Mouse (Mus musculus): ENCODE measurements at regions not wholly inside any gene's neighbourhood (a gene's known extent, or its start where the extent isn't known, plus 50 kb on each side); places are given as distances from the start of the nearest gene placed in this dataset.
"Not testable (repeated sequence)": the region's sequence is repeated elsewhere in the genome, so short reads cannot be mapped to it uniquely, and the experiment has no call there.

GRCm38 (mm10) chr8:57383746-57384320 lies 63.0 kb downstream of the Hand2 start:
- no peak overlapping the region for H3K27ac ChIP-seq
- H3K36me3 ChIP-seq (ENCODE audit: insufficient read depth, low read length), result no peaks in the 10 kb centered on the region
- H3K9me3 ChIP-seq (replicated peaks; ENCODE audit: low read length), result no peaks in the 10 kb centered on the region
- H3K27me3 ChIP-seq (ENCODE audit: insufficient read depth, low read length), result no peaks in the 10 kb centered on the region
- DNase-seq (ENCODE audit: low spot score) (peak; percentile 68), ATAC-seq (replicated peaks; ENCODE audit: low FRiP score, low read depth) (no peak)
- H3K4me2 ChIP-seq (ENCODE audit: low read length), result no peak overlapping the region
- H3K4me1 ChIP-seq (replicated peaks; ENCODE audit: insufficient read depth, low read length), result no peaks in the 10 kb centered on the region
- no peak for TF ChIP-seq CTCF (IDR thresholded peaks at IDR 0.05; ENCODE audit: low read depth)
- WGBS, result 52% methylated on average over 9 of the region's 9 CpGs
- H3K9ac ChIP-seq (ENCODE audit: low read depth, low read length), result no peak overlapping the region
- no peak overlapping the region for H3K4me3 ChIP-seq (replicated peaks; ENCODE audit: low read depth, low read length)

GRCm38 (mm10) chr8:57387627-57388026 lies 66.8 kb downstream of the Hand2 start:
- H3K27ac ChIP-seq, result no peak overlapping the region
- H3K27me3 ChIP-seq (ENCODE audit: insufficient read depth, low read length), result no peaks in the 10 kb centered on the region
- TF ChIP-seq CTCF (IDR thresholded peaks at IDR 0.05; ENCODE audit: low read depth), result no peak
- no peaks in the 10 kb centered on the region for H3K36me3 ChIP-seq (ENCODE audit: insufficient read depth, low read length)
- H3K4me2 ChIP-seq (ENCODE audit: low read length), result no peak overlapping the region
- whole genome bisulfite sequencing, result 57% methylated on average over 5 of the region's 5 CpGs
- ATAC-seq (replicated peaks; ENCODE audit: low FRiP score, low read depth) (no peak), DNase-seq (ENCODE audit: low spot score) (no peak)
- no peaks in the 10 kb centered on the region for H3K4me1 ChIP-seq (replicated peaks; ENCODE audit: insufficient read depth, low read length)
- H3K9ac ChIP-seq (ENCODE audit: low read depth, low read length), result no peak overlapping the region
- no peaks in the 10 kb centered on the region for H3K9me3 ChIP-seq (replicated peaks; ENCODE audit: low read length)
- no peak overlapping the region for H3K4me3 ChIP-seq (replicated peaks; ENCODE audit: low read depth, low read length)

GRCm38 (mm10) chr8:57388579-57388978 lies 67.1 kb upstream of the Scrg1 start:
- TF ChIP-seq CTCF (IDR thresholded peaks at IDR 0.05; ENCODE audit: low read depth), result no peak
- H3K9me3 ChIP-seq (replicated peaks; ENCODE audit: low read length), result no peaks in the 10 kb centered on the region
- H3K9ac ChIP-seq (ENCODE audit: low read depth, low read length), result no peak overlapping the region
- no peaks in the 10 kb centered on the region for H3K27me3 ChIP-seq (ENCODE audit: insufficient read depth, low read length)
- DNase-seq (ENCODE audit: low spot score), result no peak
- no peak overlapping the region for H3K4me3 ChIP-seq (replicated peaks; ENCODE audit: low read depth, low read length)
- WGBS, result 85% methylated on average over 4 of the region's 4 CpGs
- H3K36me3 ChIP-seq (ENCODE audit: insufficient read depth, low read length), result no peaks in the 10 kb centered on the region
- no peak for ATAC-seq (replicated peaks; ENCODE audit: low FRiP score, low read depth)
- H3K4me2 ChIP-seq (ENCODE audit: low read length), result no peak overlapping the region
- no peaks in the 10 kb centered on the region for H3K4me1 ChIP-seq (replicated peaks; ENCODE audit: insufficient read depth, low read length)
- H3K27ac ChIP-seq, result no peak overlapping the region

GRCm38 (mm10) chr8:57397999-57398635 lies 57.6 kb upstream of the Scrg1 start:
- 71% methylated on average over 3 of the region's 3 CpGs for WGBS
- no peaks in the 10 kb centered on the region for H3K9me3 ChIP-seq (replicated peaks; ENCODE audit: low read length)
- no peak overlapping the region for H3K9ac ChIP-seq (ENCODE audit: low read depth, low read length)
- no peaks in the 10 kb centered on the region for H3K4me1 ChIP-seq (replicated peaks; ENCODE audit: insufficient read depth, low read length)
- peak; percentile 4 for DNase-seq (ENCODE audit: low spot score)
- H3K4me2 ChIP-seq (ENCODE audit: low read length), result no peak overlapping the region
- no peak overlapping the region for H3K27ac ChIP-seq
- no peaks in the 10 kb centered on the region for H3K27me3 ChIP-seq (ENCODE audit: insufficient read depth, low read length)
- TF ChIP-seq CTCF (IDR thresholded peaks at IDR 0.05; ENCODE audit: low read depth), result no peak
- no peak for ATAC-seq (replicated peaks; ENCODE audit: low FRiP score, low read depth)
- H3K36me3 ChIP-seq (ENCODE audit: insufficient read depth, low read length), result no peaks in the 10 kb centered on the region
- no peak overlapping the region for H3K4me3 ChIP-seq (replicated peaks; ENCODE audit: low read depth, low read length)

- H3K9ac ChIP-seq (ENCODE audit: low read depth, low read length); H3K36me3 ChIP-seq (ENCODE audit: insufficient read depth, low read length); DNase-seq (ENCODE audit: low spot score); ATAC-seq (replicated peaks; ENCODE audit: low FRiP score, low read depth); H3K4me2 ChIP-seq (ENCODE audit: low read length); H3K4me3 ChIP-seq (replicated peaks; ENCODE audit: low read depth, low read length); H3K9me3 ChIP-seq (replicated peaks; ENCODE audit: low read length); H3K27me3 ChIP-seq (ENCODE audit: insufficient read depth, low read length); H3K4me1 ChIP-seq (replicated peaks; ENCODE audit: insufficient read depth, low read length); H3K27ac ChIP-seq: not testable (repeated sequence)
Measured at GRCm38 (mm10) chr8:57400171-57400570, 55.6 kb upstream of the Scrg1 start.

GRCm38 (mm10) chr8:57400776-57401631 lies 54.7 kb upstream of the Scrg1 start:
- 71% methylated on average over 12 of the region's 12 CpGs for WGBS
- no peaks in the 10 kb centered on the region for H3K9me3 ChIP-seq (replicated peaks; ENCODE audit: low read length)
- no peak overlapping the region for H3K4me3 ChIP-seq (replicated peaks; ENCODE audit: low read depth, low read length)
- H3K27me3 ChIP-seq (ENCODE audit: insufficient read depth, low read length), result no peaks in the 10 kb centered on the region
- no peaks in the 10 kb centered on the region for H3K36me3 ChIP-seq (ENCODE audit: insufficient read depth, low read length)
- DNase-seq (ENCODE audit: low spot score), result no peak
- no peak for ATAC-seq (replicated peaks; ENCODE audit: low FRiP score, low read depth)
- no peaks in the 10 kb centered on the region for H3K4me1 ChIP-seq (replicated peaks; ENCODE audit: insufficient read depth, low read length)
- no peak overlapping the region for H3K9ac ChIP-seq (ENCODE audit: low read depth, low read length)
- no peak overlapping the region for H3K4me2 ChIP-seq (ENCODE audit: low read length)
- no peak overlapping the region for H3K27ac ChIP-seq
- no peak for TF ChIP-seq CTCF (IDR thresholded peaks at IDR 0.05; ENCODE audit: low read depth)

All from kidney, postnatal 0 days (tissue).